In the genomic region with DNA sequence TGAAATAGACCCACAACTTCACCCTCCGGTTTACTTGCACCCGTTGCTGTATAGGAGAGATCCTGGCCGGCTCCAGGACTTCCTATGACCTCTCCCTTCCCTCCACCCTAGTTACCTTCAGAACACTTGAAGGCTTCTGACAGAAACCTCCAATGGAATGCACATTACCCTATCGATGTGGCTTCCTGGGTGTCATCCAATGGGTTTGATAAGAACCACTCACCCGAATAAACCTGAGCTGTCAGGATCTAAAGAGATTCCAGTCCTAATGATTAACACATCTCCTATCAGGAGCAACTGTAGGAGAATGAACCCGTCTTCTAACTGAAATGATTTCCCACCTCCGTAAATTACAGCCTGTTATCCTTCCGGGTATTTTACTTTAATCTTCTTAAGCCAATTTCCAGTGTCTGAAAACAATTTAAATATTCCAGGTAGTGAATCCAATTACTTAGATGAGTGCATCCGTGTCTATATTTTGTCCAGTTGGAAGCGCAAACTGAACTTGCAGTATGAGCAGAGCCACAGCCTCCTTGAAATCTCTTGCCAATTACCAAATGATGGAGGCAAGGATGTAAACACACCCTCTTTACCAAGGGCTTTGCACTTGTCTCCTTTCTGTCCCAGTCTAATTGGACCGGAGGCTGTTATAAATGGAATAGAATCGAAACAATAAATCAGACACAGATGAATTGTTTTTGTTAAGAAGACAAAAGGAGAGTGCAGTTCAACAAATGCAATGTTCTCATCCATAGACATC, we compare ENCODE assay signal across 9 mouse cellular contexts. TPM values are rescaled to one million over a fixed set of nuclear protein-coding genes. Genes with fewer than 3 reads are reported as not detected.
DNase-seq lines count a peak whose midpoint lies in the region; ATAC-seq lines count a peak whose summit lies in the region.
"Had no signal": no experiment of that assay in that cellular context is flagged by ENCODE, and none has a peak within 500 bp of the region (broad histone marks: within the 10 kb centered on the region; RNA-seq: fewer than 3 reads in every experiment).

No protein-coding gene starts in this region.

- no peak for ATAC-seq in heart, embryonic 11.5 days (replicated peaks; ENCODE audit: insufficient number of reproducible peaks, low FRiP score, low TSS enrichment)
- ATAC-seq in embryonic facial prominence, embryonic 13.5 days (ENCODE audit: insufficient number of reproducible peaks, insufficient read depth, low FRiP score, low TSS enrichment, low read depth), result no peak
- no peak for ATAC-seq in intestine, embryonic 15.5 days
- no peak for ATAC-seq in midbrain, embryonic 14.5 days (ENCODE audit: low FRiP score, low TSS enrichment)

- no peaks in the 10 kb centered on the region for H3K27me3 ChIP-seq in heart, embryonic 11.5 days (ENCODE audit: control insufficient read depth, insufficient read depth, low read length)
- H3K27me3 ChIP-seq in embryonic facial prominence, embryonic 13.5 days, result peaks cover 7% of the 10 kb centered on the region; the same call in 1 of the 2 replicates
- H3K27me3 ChIP-seq in intestine, embryonic 15.5 days (replicated peaks), result no peaks in the 10 kb centered on the region
- H3K27me3 ChIP-seq in midbrain, embryonic 14.5 days (ENCODE audit: control insufficient read depth, insufficient read depth, low read length), result no peaks in the 10 kb centered on the region

- H3K27ac ChIP-seq in heart, embryonic 11.5 days (ENCODE audit: low read depth, low read length), result no peak overlapping the region
- no peak overlapping the region for H3K27ac ChIP-seq in embryonic facial prominence, embryonic 13.5 days
- no peak overlapping the region for H3K27ac ChIP-seq in intestine, embryonic 15.5 days
- H3K27ac ChIP-seq in midbrain, embryonic 14.5 days (replicated peaks; ENCODE audit: low read depth, low read length), result no peak overlapping the region
- H3K27ac ChIP-seq: macrophage had no signal

- WGBS in heart, embryonic 11.5 days (ENCODE audit: insufficient replicate concordance), result 54% methylated on average over 12 of the region's 12 CpGs
- 50% methylated on average over 12 of the region's 12 CpGs for WGBS in embryonic facial prominence, embryonic 13.5 days
- 58% methylated on average over 12 of the region's 12 CpGs for WGBS in intestine, embryonic 15.5 days
- WGBS in midbrain, embryonic 14.5 days, result 48% methylated on average over 12 of the region's 12 CpGs

- DNase-seq in heart, adult 9 months (ENCODE audit: low spot score in 2 of 2), result no peak
- peak; percentile 27 for DNase-seq in midbrain, embryonic 14.5 days
- DNase-seq in thymus, postnatal 10 days (ENCODE audit: low spot score in 2 of 2), result no peak
- DNase-seq in urinary bladder, adult 2 months (ENCODE audit: low spot score), result no peak
- no peak for DNase-seq in ovary, postnatal 36 days (ENCODE audit: low spot score)

- no peak overlapping the region for H3K9ac ChIP-seq in heart, embryonic 11.5 days (ENCODE audit: low read depth, low read length)
- H3K9ac ChIP-seq in embryonic facial prominence, embryonic 13.5 days, result no peak overlapping the region
- no peak overlapping the region for H3K9ac ChIP-seq in intestine, embryonic 15.5 days
- H3K9ac ChIP-seq in midbrain, embryonic 14.5 days (replicated peaks; ENCODE audit: low read length), result 0 out of 2 replicates have a peak overlapping the region, but pooled peaks have one; percentile 81

- H3K4me1 ChIP-seq in heart, embryonic 11.5 days (ENCODE audit: control insufficient read depth, insufficient read depth, low read length), result no peaks in the 10 kb centered on the region
- peaks cover 10% of the 10 kb centered on the region for H3K4me1 ChIP-seq in embryonic facial prominence, embryonic 13.5 days
- 0 out of 2 replicates have a peak, but pooled peaks cover 2% of the 10 kb centered on the region for H3K4me1 ChIP-seq in intestine, embryonic 15.5 days (replicated peaks)
- H3K4me1 ChIP-seq in midbrain, embryonic 14.5 days (ENCODE audit: control insufficient read depth, insufficient read depth, low read length), result peaks cover 14% of the 10 kb centered on the region

- H3K36me3 ChIP-seq in heart, embryonic 11.5 days (ENCODE audit: control insufficient read depth, insufficient read depth, low read length), result no peaks in the 10 kb centered on the region
- H3K36me3 ChIP-seq in embryonic facial prominence, embryonic 13.5 days, result no peaks in the 10 kb centered on the region
- no peaks in the 10 kb centered on the region for H3K36me3 ChIP-seq in intestine, embryonic 15.5 days
- H3K36me3 ChIP-seq in midbrain, embryonic 14.5 days (ENCODE audit: control insufficient read depth, insufficient read depth, low read length), result no peaks in the 10 kb centered on the region

- no peaks in the 10 kb centered on the region for H3K9me3 ChIP-seq in heart, embryonic 11.5 days (replicated peaks; ENCODE audit: control insufficient read depth, low read length)
- H3K9me3 ChIP-seq in embryonic facial prominence, embryonic 13.5 days, result no peaks in the 10 kb centered on the region
- no peaks in the 10 kb centered on the region for H3K9me3 ChIP-seq in intestine, embryonic 15.5 days
- no peaks in the 10 kb centered on the region for H3K9me3 ChIP-seq in midbrain, embryonic 14.5 days (ENCODE audit: control insufficient read depth, low read length)

- peak overlapping the region; percentile 61 for H3K4me3 ChIP-seq in heart, embryonic 11.5 days (ENCODE audit: low read depth, low read length)
- H3K4me3 ChIP-seq in embryonic facial prominence, embryonic 13.5 days, result peak overlapping the region; percentile 79
- peak overlapping the region; percentile 78 for H3K4me3 ChIP-seq in intestine, embryonic 15.5 days (replicated peaks)
- peak overlapping the region; percentile 78 for H3K4me3 ChIP-seq in midbrain, embryonic 14.5 days (replicated peaks; ENCODE audit: low read depth, low read length)

- peak overlapping the region; percentile 94 for H3K4me2 ChIP-seq in heart, embryonic 11.5 days
- peak overlapping the region; percentile 87 for H3K4me2 ChIP-seq in embryonic facial prominence, embryonic 13.5 days
- H3K4me2 ChIP-seq in intestine, embryonic 15.5 days (replicated peaks), result peak overlapping the region; percentile 94
- H3K4me2 ChIP-seq in midbrain, embryonic 14.5 days (ENCODE audit: low read length), result peak overlapping the region; percentile 96

RNA-seq across cellular contexts. Expression of a gene that starts 1.6 kb away (rescaled TPM):
- 7.2 and 9.6 TPM in 2 replicates for polyA plus RNA-seq in heart, embryonic 11.5 days (2014; fragmentation: Nextera tagmentation; extraction: Ambion mirVana)
- polyA plus RNA-seq in embryonic facial prominence, embryonic 13.5 days (2015; fragmentation: Nextera tagmentation; extraction: Ambion mirVana), result 14.1 and 18.3 TPM in 2 replicates
- polyA plus RNA-seq in intestine, embryonic 15.5 days (2015; fragmentation: Nextera tagmentation; extraction: Ambion mirVana), result 10.9 and 11.9 TPM in 2 replicates
- 30.7 and 32.9 TPM in 2 replicates for polyA plus RNA-seq in midbrain, embryonic 14.5 days (2014; fragmentation: Nextera tagmentation; extraction: Ambion mirVana)
- 2.8 and 4.2 TPM in 2 replicates for polyA plus RNA-seq in urinary bladder, adult 2 months (2012; rRNA removed)
